Comparison of ENCODE assay signal across 16 mouse cellular contexts in the genomic region with DNA sequence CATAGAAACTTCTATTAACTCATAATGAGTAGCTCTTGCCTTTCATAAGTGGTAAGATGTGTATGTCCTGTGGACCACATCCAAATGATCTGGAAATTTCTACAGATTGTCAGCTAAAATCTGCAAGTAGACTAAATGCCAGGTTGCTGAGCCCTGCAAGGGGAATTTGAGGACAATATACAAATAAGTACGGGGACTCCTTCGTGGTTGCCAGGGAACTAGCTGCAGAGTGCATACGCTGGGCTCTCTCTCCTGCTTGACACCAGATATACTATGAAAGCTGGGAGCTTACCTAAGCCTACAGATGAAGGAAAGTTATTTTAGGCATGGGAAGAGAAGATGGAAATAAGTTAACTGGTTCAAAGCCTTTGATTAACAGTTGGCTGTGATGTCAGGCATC.
"Had no signal": no experiment of that assay in that cellular context is flagged by ENCODE, and none has a peak within 500 bp of the region (broad histone marks: within the 10 kb centered on the region; RNA-seq: fewer than 3 reads in every experiment).

No protein-coding gene starts in this region.

- H3K4me3 ChIP-seq: layer of hippocampus, adult 2 months; liver, embryonic 13.5 days had no signal

- ATAC-seq: intestine, postnatal 0 days had no signal

- H3K9me3 ChIP-seq: liver, embryonic 13.5 days had no signal

- H3K27me3 ChIP-seq: liver, embryonic 13.5 days had no signal

- H3K4me2 ChIP-seq: liver, embryonic 13.5 days; midbrain, embryonic 11.5 days had no signal

- H3K36me3 ChIP-seq: liver, embryonic 13.5 days had no signal

- H3K4me1 ChIP-seq: liver, embryonic 13.5 days had no signal

- H3K27ac ChIP-seq: kidney, postnatal 0 days; liver, embryonic 13.5 days; stomach, postnatal 0 days had no signal

- DNase-seq: kidney, adult 2 months; kidney, postnatal 25 days; liver, embryonic 13.5 days; lung, adult 2 months; lung, postnatal 14 days; lung, postnatal 4 days; midbrain, embryonic 14.5 days; right cerebral cortex, postnatal 4 days; thymus, adult 2 months; thymus, postnatal 14 days; thymus, postnatal 4 days had no signal

- H3K9ac ChIP-seq: liver, embryonic 13.5 days had no signal
